Mouse (Mus musculus): ENCODE measurements around the gene Wnk2. TPM values are rescaled to one million over a fixed set of nuclear protein-coding genes. Genes with fewer than 3 reads are reported as not detected.
A peak's percentile ranks its signal among the peaks of the same experiment; 100 is the strongest.

Gene Wnk2
- polyA plus RNA-seq, 1 experiment from 2014 or later: 12.0 TPM

- Histone ChIP-seq H3K4me3 (no peak overlapping the region), H3K4me2 (replicated peaks) (no peak overlapping the region), H3K9ac (replicated peaks) (no peak overlapping the region), H3K36me3 (no peaks in the 10 kb centered on the region), H3K27me3 (no peaks in the 10 kb centered on the region), H3K4me1 (no peaks in the 10 kb centered on the region), H3K9me3 (no peaks in the 10 kb centered on the region), H3K27ac (replicated peaks) (no peak overlapping the region)
- peak; percentile 78 for ATAC-seq (ENCODE audit: low FRiP score, low read depth)
- WGBS: 8% methylated on average over 12 of the region's 12 CpGs
Observed at GRCm38 (mm10) chr13:49172971-49173596, 25.3 kb upstream of the Wnk2 start.

- Histone ChIP-seq H3K27ac (replicated peaks) (no peak overlapping the region), H3K4me1 (no peaks in the 10 kb centered on the region), H3K9ac (replicated peaks) (no peak overlapping the region), H3K4me3 (no peak overlapping the region), H3K4me2 (replicated peaks) (no peak overlapping the region), H3K36me3 (no peaks in the 10 kb centered on the region), H3K9me3 (no peaks in the 10 kb centered on the region), H3K27me3 (no peaks in the 10 kb centered on the region)
- 96% methylated on average over 7 of the region's 7 CpGs for WGBS
- ATAC-seq (ENCODE audit: low FRiP score, low read depth): no peak
Observed at GRCm38 (mm10) chr13:49172335-49172734, 24.5 kb upstream of the Wnk2 start.

GRCm38 (mm10) chr13:49171729-49172128, 23.9 kb upstream of the Wnk2 start:
- Histone ChIP-seq H3K4me1 (no peaks in the 10 kb centered on the region), H3K9ac (replicated peaks) (no peak overlapping the region), H3K27ac (replicated peaks) (no peak overlapping the region), H3K9me3 (no peaks in the 10 kb centered on the region), H3K27me3 (no peaks in the 10 kb centered on the region), H3K4me3 (no peak overlapping the region), H3K4me2 (replicated peaks) (no peak overlapping the region), H3K36me3 (no peaks in the 10 kb centered on the region)
- ATAC-seq (ENCODE audit: low FRiP score, low read depth): no peak
- WGBS: 68% methylated on average over 1 of the region's 1 CpGs

GRCm38 (mm10) chr13:49170623-49171022, 22.8 kb upstream of the Wnk2 start:
- Histone ChIP-seq H3K9me3 (no peaks in the 10 kb centered on the region), H3K27me3 (no peaks in the 10 kb centered on the region), H3K9ac (replicated peaks) (no peak overlapping the region), H3K36me3 (no peaks in the 10 kb centered on the region), H3K4me3 (no peak overlapping the region), H3K4me1 (no peaks in the 10 kb centered on the region), H3K27ac (replicated peaks) (no peak overlapping the region), H3K4me2 (replicated peaks) (no peak overlapping the region)
- 96% methylated on average over 11 of the region's 11 CpGs for WGBS
- no peak for ATAC-seq (ENCODE audit: low FRiP score, low read depth)

GRCm38 (mm10) chr13:49169448-49170207, 21.8 kb upstream of the Wnk2 start:
- H3K27me3 ChIP-seq: no peaks in the 10 kb centered on the region
- no peak overlapping the region for H3K27ac ChIP-seq (replicated peaks)
- 23% methylated on average over 17 of the region's 17 CpGs for WGBS
- no peak overlapping the region for H3K9ac ChIP-seq (replicated peaks)
- no peak overlapping the region for H3K4me3 ChIP-seq
- H3K4me1 ChIP-seq: no peaks in the 10 kb centered on the region
- H3K36me3 ChIP-seq: no peaks in the 10 kb centered on the region
- ATAC-seq (ENCODE audit: low FRiP score, low read depth): peak; percentile 44; the same call in 1 of the 2 replicates
- no peaks in the 10 kb centered on the region for H3K9me3 ChIP-seq
- H3K4me2 ChIP-seq (replicated peaks): no peak overlapping the region

GRCm38 (mm10) chr13:49167081-49167480, 19.3 kb upstream of the Wnk2 start:
- Histone ChIP-seq H3K4me2 (replicated peaks) (no peak overlapping the region), H3K36me3 (no peaks in the 10 kb centered on the region), H3K9me3 (no peaks in the 10 kb centered on the region), H3K27ac (replicated peaks) (no peak overlapping the region), H3K4me1 (no peaks in the 10 kb centered on the region), H3K4me3 (no peak overlapping the region), H3K9ac (replicated peaks) (no peak overlapping the region), H3K27me3 (no peaks in the 10 kb centered on the region)
- no peak for ATAC-seq (ENCODE audit: low FRiP score, low read depth)
- WGBS: 85% methylated on average over 9 of the region's 9 CpGs

GRCm38 (mm10) chr13:49163645-49164044, 15.8 kb upstream of the Wnk2 start:
- ATAC-seq (ENCODE audit: low FRiP score, low read depth): no peak
- H3K4me1 ChIP-seq: no peaks in the 10 kb centered on the region

GRCm38 (mm10) chr13:49162722-49163121, 14.9 kb upstream of the Wnk2 start:
- H3K4me2 ChIP-seq (replicated peaks): no peak overlapping the region
- no peaks in the 10 kb centered on the region for H3K9me3 ChIP-seq
- H3K27me3 ChIP-seq: no peaks in the 10 kb centered on the region; the same call in 1 of the 2 replicates
- no peak overlapping the region for H3K9ac ChIP-seq (replicated peaks)
- no peaks in the 10 kb centered on the region for H3K36me3 ChIP-seq
- ATAC-seq (ENCODE audit: low FRiP score, low read depth): no peak
- no peak overlapping the region for H3K27ac ChIP-seq (replicated peaks)
- 85% methylated on average over 4 of the region's 4 CpGs for WGBS
- H3K4me1 ChIP-seq: no peaks in the 10 kb centered on the region
- no peak overlapping the region for H3K4me3 ChIP-seq

More at GRCm38 (mm10) chr13:49163645-49164044, 15.8 kb upstream of the Wnk2 start:
- H3K4me2 ChIP-seq (replicated peaks): no peak overlapping the region
- no peaks in the 10 kb centered on the region; the same call in 1 of the 2 replicates for H3K27me3 ChIP-seq
- H3K4me3 ChIP-seq: no peak overlapping the region
- H3K9ac ChIP-seq (replicated peaks): no peak overlapping the region
- H3K36me3 ChIP-seq: no peaks in the 10 kb centered on the region
- H3K27ac ChIP-seq (replicated peaks): no peak overlapping the region
- 84% methylated on average over 7 of the region's 7 CpGs for WGBS
- no peaks in the 10 kb centered on the region for H3K9me3 ChIP-seq

GRCm38 (mm10) chr13:49161236-49161635, 13.4 kb upstream of the Wnk2 start:
- no peak overlapping the region for H3K27ac ChIP-seq (replicated peaks)
- WGBS: 81% methylated on average over 2 of the region's 2 CpGs
- H3K4me2 ChIP-seq (replicated peaks): no peak overlapping the region
- H3K9me3 ChIP-seq: no peaks in the 10 kb centered on the region
- no peaks in the 10 kb centered on the region for H3K4me1 ChIP-seq
- no peaks in the 10 kb centered on the region for H3K36me3 ChIP-seq
- H3K4me3 ChIP-seq: no peak overlapping the region
- no peak for ATAC-seq (ENCODE audit: low FRiP score, low read depth)
- H3K9ac ChIP-seq (replicated peaks): no peak overlapping the region
- no peaks in the 10 kb centered on the region; the same call in 1 of the 2 replicates for H3K27me3 ChIP-seq

GRCm38 (mm10) chr13:49158040-49158713, 10.4 kb upstream of the Wnk2 start:
- 81% methylated on average over 10 of the region's 10 CpGs for WGBS
- no peak for ATAC-seq (ENCODE audit: low FRiP score, low read depth)
- Histone ChIP-seq H3K27me3 (no peaks in the 10 kb centered on the region; the same call in 1 of the 2 replicates), H3K4me2 (replicated peaks) (no peak overlapping the region), H3K9me3 (no peaks in the 10 kb centered on the region), H3K27ac (replicated peaks) (no peak overlapping the region), H3K4me3 (no peak overlapping the region), H3K9ac (replicated peaks) (no peak overlapping the region), H3K4me1 (no peaks in the 10 kb centered on the region), H3K36me3 (no peaks in the 10 kb centered on the region)

GRCm38 (mm10) chr13:49156645-49157044, 8.8 kb upstream of the Wnk2 start:
- Histone ChIP-seq H3K9ac (replicated peaks) (no peak overlapping the region), H3K4me3 (no peak overlapping the region), H3K36me3 (no peaks in the 10 kb centered on the region), H3K27me3 (no peaks in the 10 kb centered on the region; the same call in 1 of the 2 replicates), H3K4me1 (no peaks in the 10 kb centered on the region), H3K9me3 (no peaks in the 10 kb centered on the region), H3K4me2 (replicated peaks) (no peak overlapping the region), H3K27ac (replicated peaks) (no peak overlapping the region)
- ATAC-seq (ENCODE audit: low FRiP score, low read depth): no peak
- WGBS: 75% methylated on average over 4 of the region's 4 CpGs

- H3K9ac ChIP-seq (replicated peaks): no peak overlapping the region
- 65% methylated on average over 7 of the region's 7 CpGs for WGBS
- ATAC-seq (ENCODE audit: low FRiP score, low read depth): no peak
Observed at GRCm38 (mm10) chr13:49154621-49155020, 6.8 kb upstream of the Wnk2 start.

More at GRCm38 (mm10) chr13:49154621-49155020, 6.8 kb upstream of the Wnk2 start:
- Histone ChIP-seq H3K4me3 (no peak overlapping the region), H3K36me3 (no peaks in the 10 kb centered on the region), H3K27me3 (peaks cover 12% of the 10 kb centered on the region), H3K9me3 (no peaks in the 10 kb centered on the region), H3K4me2 (replicated peaks) (no peak overlapping the region), H3K4me1 (no peaks in the 10 kb centered on the region), H3K27ac (replicated peaks) (no peak overlapping the region)

Measured in midbrain, embryonic 12.5 days (tissue).